Mouse (Mus musculus) E14TG2a.4 (cell line): ENCODE measurements at regions not wholly inside any gene's neighbourhood (a gene's known extent, or its start where the extent isn't known, plus 50 kb on each side); places are given as distances from the start of the nearest gene placed in this dataset.

Source experiments
- CTCF ChIP-seq: conservative IDR thresholded peaks from 2 replicates; pipeline ENCODE4 v1.5.1; 2014; ENCODE audit warnings: low read length
- NANOG ChIP-seq: IDR thresholded peaks from 2 replicates; pipeline ENCODE4 v1.6.1; 2014; ENCODE audit warnings: borderline replicate concordance, low read length, mixed read lengths

GRCm38 (mm10) chr10:8955499-8956211 lies 69.8 kb upstream of the Sash1 start:
- no peak for TF ChIP-seq CTCF
- TF ChIP-seq NANOG, result no peak
